Mouse (Mus musculus) hindbrain, embryonic 10.5 days (tissue): ENCODE measurements around the gene Olfr1426. TPM values are rescaled to one million over a fixed set of nuclear protein-coding genes. Genes with fewer than 3 reads are reported as not detected.

ENCODE experiments used
- DNase-seq: peaks from one replicate; pipeline ENCODE4 v3.0.0-alpha.2; 2017; ENCODE audit warnings: low spot score
- H3K27ac ChIP-seq: fragments of 300-500 bp; sonication (generic); 2 replicates; pipeline ENCODE4 v1.5.1; 2016; ENCODE audit warnings: mild to moderate bottlenecking, moderate library complexity
- H3K27me3 ChIP-seq: fragments of 300-500 bp; sonication (generic); 2 replicates; pipeline ENCODE4 v1.6.1; 2016; ENCODE audit warnings: mild to moderate bottlenecking; ENCODE audit not compliant: poor library complexity, insufficient read depth, severe bottlenecking
- H3K36me3 ChIP-seq: fragments of 300-500 bp; sonication (generic); 2 replicates; pipeline ENCODE4 v1.6.1; 2016; ENCODE audit warnings: mild to moderate bottlenecking, moderate library complexity
- H3K4me1 ChIP-seq: fragments of 300-500 bp; sonication (generic); replicated peaks from 2 replicates; pipeline ENCODE4 v1.6.1; 2016; ENCODE audit warnings: mild to moderate bottlenecking
- H3K4me3 ChIP-seq: fragments of 300-500 bp; sonication (generic); 2 replicates; pipeline ENCODE4 v1.5.1; 2016; ENCODE audit warnings: mild to moderate bottlenecking, moderate library complexity
- H3K9me3 ChIP-seq: fragments of 300-500 bp; sonication (generic); 2 replicates; pipeline ENCODE4 v1.6.1; 2016; ENCODE audit warnings: mild to moderate bottlenecking, moderate library complexity
- polyA plus RNA-seq: library from polyadenylated mRNA; unstranded; fragments of >200 nt; fragmentation: Nextera tagmentation; extraction: Ambion mirVana; gene quantifications from 2 replicates; pipeline ENCODE4 v1.2.1, GENCODE M21; 2016

Gene Olfr1426
- polyA plus RNA-seq, 1 experiment from 2014 or later = not detected

DNA sequence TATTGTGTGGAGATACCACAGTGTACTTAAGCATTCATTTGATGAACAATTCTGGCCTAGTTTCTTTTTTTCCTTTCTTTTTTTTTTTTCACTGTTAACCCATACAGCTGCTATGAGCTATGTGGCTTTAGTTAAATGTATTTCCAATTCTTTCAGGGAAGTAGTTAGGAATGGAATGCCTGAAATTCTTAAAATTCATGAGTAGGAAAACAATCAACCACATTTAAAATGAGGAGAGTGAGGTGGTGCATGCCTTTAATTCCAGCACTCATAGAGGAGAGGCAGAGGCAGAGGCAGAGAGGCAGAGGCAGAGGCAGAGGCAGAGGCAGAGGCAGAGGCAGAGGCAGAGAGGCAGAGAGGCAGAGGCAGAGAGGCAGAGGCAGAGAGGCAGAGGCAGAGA is 54.1 kb downstream of the Olfr1426 start:
- Histone ChIP-seq H3K4me3 (no peak overlapping the region), H3K27ac (no peak overlapping the region), H3K4me1 (no peaks in the 10 kb centered on the region), H3K27me3 (no peaks in the 10 kb centered on the region), H3K9me3 (no peaks in the 10 kb centered on the region), H3K36me3 (no peaks in the 10 kb centered on the region)
- DNase-seq = no peak

Other genes starting within 250 kb of the Olfr1426 start
- gene Olfr1418, start 230.9 kb downstream of the Olfr1426 start, polyA plus RNA-seq = not detected in 2 replicates
- not detected in 2 replicates for gene Olfr1419, start 216.9 kb downstream of the Olfr1426 start, polyA plus RNA-seq
- 0.07 TPM in 1 of 2 replicates, not detected in the other for gene Olfr1420, start 205.4 kb downstream of the Olfr1426 start, polyA plus RNA-seq
- gene Patl1, start 179.6 kb downstream of the Olfr1426 start, polyA plus RNA-seq = 22.2 and 23.7 TPM in 2 replicates
- gene Osbp, start 126.1 kb downstream of the Olfr1426 start, polyA plus RNA-seq = 2.9 and 3.1 TPM in 2 replicates
- 0.03 and 0.04 TPM in 2 replicates for gene Olfr1423, start 50.7 kb downstream of the Olfr1426 start, polyA plus RNA-seq
- gene Olfr1424, start 29.3 kb downstream of the Olfr1426 start, polyA plus RNA-seq = not detected in 2 replicates
- gene Olfr1425, start 14.3 kb downstream of the Olfr1426 start, polyA plus RNA-seq = not detected in 2 replicates
- gene Olfr1427, start 11.3 kb upstream of the Olfr1426 start, polyA plus RNA-seq = not detected in 2 replicates
- not detected in 2 replicates for gene Olfr1428, start 23.9 kb upstream of the Olfr1426 start, polyA plus RNA-seq
- gene Olfr76, start 31.2 kb upstream of the Olfr1426 start, polyA plus RNA-seq = not detected in 2 replicates
- gene Olfr1555-ps1, start 78.1 kb upstream of the Olfr1426 start, polyA plus RNA-seq = not detected in 2 replicates
- gene Olfr1431, start 108.6 kb upstream of the Olfr1426 start, polyA plus RNA-seq = not detected in 2 replicates
- gene Olfr1432, start 140.6 kb upstream of the Olfr1426 start, polyA plus RNA-seq = not detected in 2 replicates
- gene Olfr262, start 149.6 kb upstream of the Olfr1426 start, polyA plus RNA-seq = not detected in 2 replicates
- not detected in 2 replicates for gene Olfr235, start 169.0 kb upstream of the Olfr1426 start, polyA plus RNA-seq
- gene Olfr1434, start 187.8 kb upstream of the Olfr1426 start, polyA plus RNA-seq = not detected in 2 replicates
- not detected in 2 replicates for gene Olfr1436, start 207.1 kb upstream of the Olfr1426 start, polyA plus RNA-seq
- gene Olfr1437, start 233.1 kb upstream of the Olfr1426 start, polyA plus RNA-seq = not detected in 2 replicates
- not detected in 2 replicates for gene Olfr1438-ps1, start 243.9 kb upstream of the Olfr1426 start, polyA plus RNA-seq